Mouse (Mus musculus): Measurements from ENCODE around the gene Atp1b2. TPM values are rescaled to one million over a fixed set of nuclear protein-coding genes. Genes with fewer than 3 reads are reported as not detected.

Atp1b2 gene
- polyA plus RNA-seq, 1 experiment from 2014 or later = 11.4 TPM

GRCm38 (mm10) chr11:69613553-69614256 lies 8.0 kb upstream of the Atp1b2 start:
- H3K4me2 ChIP-seq (replicated peaks; ENCODE audit: low read depth, low read length) = peak overlapping the region; percentile 21; the same call in 1 of the 2 replicates
- peak; percentile 72; the same call in 1 of the 2 replicates for ATAC-seq (ENCODE audit: low FRiP score, low TSS enrichment)
- H3K4me3 ChIP-seq (ENCODE audit: low read length) = 0 out of 2 replicates have a peak overlapping the region, but pooled peaks have one; percentile 0

GRCm38 (mm10) chr11:69610899-69611298 lies 5.2 kb upstream of the Atp1b2 start:
- H3K27ac ChIP-seq (ENCODE audit: low read depth, low read length) = no peak overlapping the region
- ATAC-seq (ENCODE audit: low FRiP score, low TSS enrichment) = no peak
- H3K4me2 ChIP-seq (replicated peaks; ENCODE audit: low read depth, low read length) = no peak overlapping the region
- H3K4me3 ChIP-seq (ENCODE audit: low read length) = no peak overlapping the region
- no peaks in the 10 kb centered on the region for H3K36me3 ChIP-seq (ENCODE audit: control insufficient read depth, insufficient read depth, low read length)
- peaks cover 7% of the 10 kb centered on the region; the same call in 1 of the 2 replicates for H3K4me1 ChIP-seq (ENCODE audit: control insufficient read depth, insufficient read depth, low read length)
- 74% methylated on average over 4 of the region's 4 CpGs for WGBS
- no peak overlapping the region for H3K9ac ChIP-seq (ENCODE audit: low read depth, low read length)
- no peaks in the 10 kb centered on the region for H3K9me3 ChIP-seq (ENCODE audit: control insufficient read depth, low read length)
- H3K27me3 ChIP-seq (ENCODE audit: control insufficient read depth, insufficient read depth, low read length) = no peaks in the 10 kb centered on the region

More at GRCm38 (mm10) chr11:69613553-69614256, 8.0 kb upstream of the Atp1b2 start:
- Histone ChIP-seq H3K27ac (ENCODE audit: low read depth, low read length) (no peak overlapping the region; the same call in 1 of the 2 replicates), H3K27me3 (ENCODE audit: control insufficient read depth, insufficient read depth, low read length) (no peaks in the 10 kb centered on the region), H3K9ac (ENCODE audit: low read depth, low read length) (peak overlapping the region; percentile 18; the same call in 1 of the 2 replicates), H3K36me3 (ENCODE audit: control insufficient read depth, insufficient read depth, low read length) (no peaks in the 10 kb centered on the region), H3K9me3 (ENCODE audit: control insufficient read depth, low read length) (no peaks in the 10 kb centered on the region), H3K4me1 (ENCODE audit: control insufficient read depth, insufficient read depth, low read length) (peaks cover 4% of the 10 kb centered on the region; the same call in 1 of the 2 replicates)
- 11% methylated on average over 18 of the region's 19 CpGs for WGBS

GRCm38 (mm10) chr11:69609416-69609815 lies 3.7 kb upstream of the Atp1b2 start:
- Histone ChIP-seq H3K27ac (ENCODE audit: low read depth, low read length) (no peak overlapping the region), H3K27me3 (ENCODE audit: control insufficient read depth, insufficient read depth, low read length) (peaks cover 5% of the 10 kb centered on the region; the same call in 1 of the 2 replicates), H3K9ac (ENCODE audit: low read depth, low read length) (no peak overlapping the region), H3K4me1 (ENCODE audit: control insufficient read depth, insufficient read depth, low read length) (peaks cover 17% of the 10 kb centered on the region), H3K36me3 (ENCODE audit: control insufficient read depth, insufficient read depth, low read length) (no peaks in the 10 kb centered on the region), H3K4me3 (ENCODE audit: low read length) (no peak overlapping the region), H3K9me3 (ENCODE audit: control insufficient read depth, low read length) (no peaks in the 10 kb centered on the region), H3K4me2 (replicated peaks; ENCODE audit: low read depth, low read length) (no peak overlapping the region)
- no peak for ATAC-seq (ENCODE audit: low FRiP score, low TSS enrichment)
- WGBS = 64% methylated on average over 7 of the region's 7 CpGs

GRCm38 (mm10) chr11:69608525-69608924 lies 2.8 kb upstream of the Atp1b2 start:
- no peak overlapping the region for H3K4me3 ChIP-seq (ENCODE audit: low read length)
- H3K9ac ChIP-seq (ENCODE audit: low read depth, low read length) = no peak overlapping the region
- ATAC-seq (ENCODE audit: low FRiP score, low TSS enrichment) = no peak
- 91% methylated on average over 3 of the region's 3 CpGs for WGBS
- H3K36me3 ChIP-seq (ENCODE audit: control insufficient read depth, insufficient read depth, low read length) = no peaks in the 10 kb centered on the region
- peaks cover 17% of the 10 kb centered on the region for H3K4me1 ChIP-seq (ENCODE audit: control insufficient read depth, insufficient read depth, low read length)
- H3K4me2 ChIP-seq (replicated peaks; ENCODE audit: low read depth, low read length) = no peak overlapping the region
- H3K27ac ChIP-seq (ENCODE audit: low read depth, low read length) = no peak overlapping the region
- no peaks in the 10 kb centered on the region for H3K9me3 ChIP-seq (ENCODE audit: control insufficient read depth, low read length)
- peaks cover 7% of the 10 kb centered on the region; the same call in 1 of the 2 replicates for H3K27me3 ChIP-seq (ENCODE audit: control insufficient read depth, insufficient read depth, low read length)

GRCm38 (mm10) chr11:69606832-69607231 lies 1.1 kb upstream of the Atp1b2 start:
- Histone ChIP-seq H3K4me1 (ENCODE audit: control insufficient read depth, insufficient read depth, low read length) (peaks cover 19% of the 10 kb centered on the region), H3K36me3 (ENCODE audit: control insufficient read depth, insufficient read depth, low read length) (no peaks in the 10 kb centered on the region), H3K9me3 (ENCODE audit: control insufficient read depth, low read length) (no peaks in the 10 kb centered on the region), H3K27ac (ENCODE audit: low read depth, low read length) (no peak overlapping the region), H3K9ac (ENCODE audit: low read depth, low read length) (no peak overlapping the region), H3K4me2 (replicated peaks; ENCODE audit: low read depth, low read length) (no peak overlapping the region), H3K4me3 (ENCODE audit: low read length) (no peak overlapping the region), H3K27me3 (ENCODE audit: control insufficient read depth, insufficient read depth, low read length) (peaks cover 7% of the 10 kb centered on the region; the same call in 1 of the 2 replicates)
- 95% methylated on average over 2 of the region's 2 CpGs for WGBS
- no peak for ATAC-seq (ENCODE audit: low FRiP score, low TSS enrichment)

GRCm38 (mm10) chr11:69606491-69606795 lies 701 bp upstream of the Atp1b2 start:
- H3K27ac ChIP-seq (ENCODE audit: low read depth, low read length) = no peak overlapping the region
- peaks cover 7% of the 10 kb centered on the region; the same call in 1 of the 2 replicates for H3K27me3 ChIP-seq (ENCODE audit: control insufficient read depth, insufficient read depth, low read length)
- 59% methylated on average over 2 of the region's 2 CpGs for WGBS
- H3K9ac ChIP-seq (ENCODE audit: low read depth, low read length) = peak overlapping the region; percentile 24; the same call in 1 of the 2 replicates
- peaks cover 19% of the 10 kb centered on the region for H3K4me1 ChIP-seq (ENCODE audit: control insufficient read depth, insufficient read depth, low read length)
- ATAC-seq (ENCODE audit: low FRiP score, low TSS enrichment) = no peak
- H3K9me3 ChIP-seq (ENCODE audit: control insufficient read depth, low read length) = no peaks in the 10 kb centered on the region
- H3K4me2 ChIP-seq (replicated peaks; ENCODE audit: low read depth, low read length) = peak overlapping the region; percentile 99
- no peaks in the 10 kb centered on the region for H3K36me3 ChIP-seq (ENCODE audit: control insufficient read depth, insufficient read depth, low read length)
- peak overlapping the region; percentile 62; the same call in 1 of the 2 replicates for H3K4me3 ChIP-seq (ENCODE audit: low read length)

GRCm38 (mm10) chr11:69604795-69605664 lies 712 bp downstream of the Atp1b2 start:
- Histone ChIP-seq H3K4me1 (ENCODE audit: control insufficient read depth, insufficient read depth, low read length) (peaks cover 29% of the 10 kb centered on the region), H3K9ac (ENCODE audit: low read depth, low read length) (peak overlapping the region; percentile 63), H3K27me3 (ENCODE audit: control insufficient read depth, insufficient read depth, low read length) (peaks cover 7% of the 10 kb centered on the region; the same call in 1 of the 2 replicates), H3K9me3 (ENCODE audit: control insufficient read depth, low read length) (no peaks in the 10 kb centered on the region), H3K4me2 (replicated peaks; ENCODE audit: low read depth, low read length) (peak overlapping the region; percentile 99), H3K4me3 (ENCODE audit: low read length) (peak overlapping the region; percentile 62), H3K27ac (ENCODE audit: low read depth, low read length) (0 out of 2 replicates have a peak overlapping the region, but pooled peaks have one; percentile 4), H3K36me3 (ENCODE audit: control insufficient read depth, insufficient read depth, low read length) (no peaks in the 10 kb centered on the region)
- 0 out of 2 replicates have a peak, but pooled peaks have one; percentile 25 for ATAC-seq (ENCODE audit: low FRiP score, low TSS enrichment)
- 0% methylated on average over 58 of the region's 73 CpGs for WGBS

GRCm38 (mm10) chr11:69604347-69604746 lies 1.4 kb downstream of the Atp1b2 start:
- no peak for ATAC-seq (ENCODE audit: low FRiP score, low TSS enrichment)
- peak overlapping the region; percentile 62 for H3K4me3 ChIP-seq (ENCODE audit: low read length)
- H3K9ac ChIP-seq (ENCODE audit: low read depth, low read length) = 0 out of 2 replicates have a peak overlapping the region, but pooled peaks have one; percentile 63
- H3K36me3 ChIP-seq (ENCODE audit: control insufficient read depth, insufficient read depth, low read length) = no peaks in the 10 kb centered on the region
- H3K27ac ChIP-seq (ENCODE audit: low read depth, low read length) = no peak overlapping the region
- no peaks in the 10 kb centered on the region for H3K9me3 ChIP-seq (ENCODE audit: control insufficient read depth, low read length)
- 60% methylated on average over 3 of the region's 3 CpGs for WGBS
- peaks cover 34% of the 10 kb centered on the region for H3K4me1 ChIP-seq (ENCODE audit: control insufficient read depth, insufficient read depth, low read length)
- peak overlapping the region; percentile 99 for H3K4me2 ChIP-seq (replicated peaks; ENCODE audit: low read depth, low read length)
- peaks cover 7% of the 10 kb centered on the region; the same call in 1 of the 2 replicates for H3K27me3 ChIP-seq (ENCODE audit: control insufficient read depth, insufficient read depth, low read length)

All from kidney, embryonic 14.5 days (tissue).